Mouse (Mus musculus): ENCODE data around the gene Fahd1.
A peak's percentile ranks its signal among the peaks of the same experiment; 100 is the strongest.

Fahd1 gene

DNA sequence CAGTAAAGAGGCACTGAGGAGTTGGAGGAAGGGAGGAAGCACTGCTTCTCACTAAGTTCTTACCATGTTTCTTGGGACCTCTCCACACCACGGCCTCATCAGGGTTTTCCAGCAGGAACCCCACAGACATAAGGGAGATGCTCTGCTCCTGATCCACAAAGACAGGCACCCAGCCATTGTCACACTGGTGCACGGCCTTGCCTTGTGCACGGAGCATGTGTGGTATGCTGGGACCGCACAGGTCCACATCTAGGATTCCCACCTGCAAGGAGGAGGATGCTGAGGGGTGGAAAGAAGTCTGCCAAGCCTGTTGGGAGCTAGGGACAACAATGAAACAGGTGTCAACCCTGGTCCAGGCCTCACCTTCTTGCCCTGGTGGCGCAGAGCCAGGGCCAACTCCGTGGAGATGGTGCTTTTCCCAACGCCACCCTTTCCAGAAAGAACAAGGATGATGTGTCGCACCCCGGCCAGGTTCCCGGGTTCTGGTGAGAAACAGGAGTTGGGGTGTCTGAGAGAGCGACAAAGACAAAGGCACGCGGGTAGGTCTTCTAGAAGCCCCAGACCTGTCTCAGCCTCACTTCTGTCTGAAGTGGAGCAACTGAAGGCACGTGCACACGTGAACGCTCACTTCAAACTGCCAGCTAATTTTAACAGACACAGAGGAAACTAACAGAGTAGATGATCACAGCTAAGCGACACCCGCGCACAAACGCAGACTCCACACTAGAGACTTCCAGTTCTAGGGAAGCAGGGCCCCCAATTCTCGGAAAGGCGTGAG is 35.4 kb upstream of the Fahd1 start:
- DNase-seq = no peak

DNA sequence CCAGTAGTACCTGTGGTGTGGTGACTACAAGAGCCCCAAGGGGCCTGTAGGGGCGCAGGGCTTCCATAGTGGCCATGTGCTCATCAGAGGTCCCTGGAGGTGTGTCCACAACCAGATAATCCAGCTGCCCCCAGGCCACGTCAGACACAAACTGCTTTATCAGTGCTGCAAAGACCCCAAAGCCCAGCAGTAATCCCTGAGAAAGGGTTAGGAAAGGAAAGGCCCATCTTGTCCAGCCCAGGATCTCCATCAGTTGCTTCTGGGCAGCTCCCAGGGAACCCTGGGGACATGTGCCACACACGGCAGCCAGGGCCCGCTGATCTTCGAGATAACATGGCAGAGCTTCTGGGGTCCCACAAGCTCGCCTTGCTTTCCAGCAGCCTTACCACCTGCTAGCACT is 34.2 kb upstream of the Fahd1 start:
- no peak for DNase-seq

DNA sequence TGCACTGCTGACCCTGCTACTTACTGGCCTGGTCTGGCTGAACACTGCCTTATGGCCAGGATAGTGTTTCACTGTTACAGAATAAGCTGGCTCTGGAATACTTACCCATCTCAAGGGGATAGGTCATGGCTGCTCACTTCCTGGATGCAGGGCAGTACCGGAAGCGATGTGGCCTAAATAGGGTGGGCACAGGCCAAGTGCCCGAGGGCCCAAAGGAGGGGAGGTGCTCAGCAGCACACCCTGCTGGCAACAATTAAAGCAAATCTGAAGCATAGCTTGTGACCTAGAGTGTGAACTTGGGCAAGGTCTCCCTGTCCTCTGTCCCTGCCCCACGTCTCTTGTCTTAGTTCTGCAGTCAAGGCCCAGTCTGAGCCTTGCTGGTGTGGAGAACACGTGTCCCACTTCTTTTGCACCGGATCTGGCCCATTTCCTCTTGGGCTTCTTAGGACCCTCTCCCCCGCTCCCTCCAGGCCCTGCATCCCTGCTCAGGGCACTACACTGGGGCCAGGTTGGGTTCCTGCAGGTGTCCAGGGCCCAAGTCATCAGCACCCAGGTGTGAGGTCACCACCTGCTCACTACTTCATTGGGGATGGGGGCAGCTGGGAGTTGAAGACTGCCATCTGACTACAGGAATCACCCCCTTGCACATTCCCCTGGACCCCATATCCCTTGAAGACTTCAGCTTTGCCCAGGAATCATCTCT is 31.7 kb upstream of the Fahd1 start:
- DNase-seq = no peak

DNA sequence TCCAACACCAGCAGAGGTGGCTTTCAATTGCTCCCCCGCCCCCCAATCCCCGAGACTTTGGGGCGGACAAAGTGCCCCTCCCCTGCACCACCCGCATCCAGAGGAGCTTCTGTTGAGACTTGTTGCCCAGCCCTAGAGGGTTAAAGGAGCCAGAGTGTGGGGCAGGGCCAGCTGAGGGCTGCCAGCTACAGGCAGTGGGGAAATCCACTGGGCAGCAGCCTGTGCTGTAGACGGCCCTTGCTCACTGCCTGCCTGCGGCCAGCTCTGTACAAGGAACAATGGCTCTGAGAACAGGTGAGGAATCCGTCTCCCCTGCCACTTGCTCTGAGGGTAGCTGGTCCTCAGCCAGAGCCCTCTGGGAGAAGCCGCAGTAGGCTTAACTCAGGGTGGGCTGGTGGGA is 28.4 kb upstream of the Fahd1 start:
- no peak for DNase-seq

DNA sequence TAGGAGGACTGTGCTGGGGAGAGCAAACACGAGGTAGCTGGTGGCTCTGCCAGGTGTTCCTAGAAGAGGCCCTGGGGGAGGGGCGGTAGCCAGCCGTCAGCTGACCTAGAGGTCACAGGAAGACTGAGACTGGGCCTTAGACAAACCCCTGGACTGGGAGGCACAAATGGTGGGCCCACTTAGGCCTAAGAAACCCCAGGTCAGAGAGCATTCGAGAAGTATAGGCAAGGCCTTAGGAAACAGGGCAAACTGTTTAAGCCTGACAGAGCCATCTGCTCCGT is 27.9 kb upstream of the Fahd1 start:
- peak in 1 of 2 experiments; percentile 51 for DNase-seq

DNA sequence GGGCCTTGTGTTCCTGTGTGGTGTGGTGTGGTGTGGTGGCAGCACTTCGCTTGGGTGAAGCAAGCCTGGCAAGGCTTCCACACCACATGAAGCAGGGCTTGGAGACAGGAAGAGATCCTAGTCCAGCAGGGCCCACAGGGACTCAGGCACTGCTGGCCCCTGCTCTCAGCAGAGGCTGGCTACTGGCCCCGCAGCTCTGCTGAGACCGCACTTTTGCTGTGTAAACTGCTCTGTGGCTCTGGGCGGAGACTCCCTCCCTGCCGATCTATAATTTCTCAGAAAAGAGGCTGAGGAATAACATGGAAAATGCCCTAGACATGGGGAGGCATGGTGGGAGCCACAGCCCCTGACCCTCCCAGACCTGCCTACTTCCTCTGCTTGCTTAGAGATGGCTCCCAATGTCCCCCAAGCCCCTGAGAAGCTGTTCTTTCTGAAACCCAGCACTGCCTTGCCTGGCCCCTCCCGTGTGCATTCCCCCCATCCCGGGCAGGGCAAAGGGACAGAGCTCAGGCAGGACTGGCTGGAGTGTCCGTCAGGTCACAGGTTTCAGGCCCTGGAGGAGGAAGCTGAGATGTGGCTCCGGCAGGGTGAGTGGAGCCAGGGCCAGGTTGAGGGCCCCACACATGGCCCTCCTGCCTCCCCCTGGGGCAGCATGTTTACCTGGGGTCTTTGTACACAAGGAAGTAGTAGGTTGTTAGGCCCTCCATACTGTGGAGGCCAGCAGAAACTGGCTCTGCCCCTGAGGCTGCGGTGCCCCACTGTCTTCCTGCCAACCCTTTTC is 27.4 kb upstream of the Fahd1 start:
- DNase-seq = no peak

DNA sequence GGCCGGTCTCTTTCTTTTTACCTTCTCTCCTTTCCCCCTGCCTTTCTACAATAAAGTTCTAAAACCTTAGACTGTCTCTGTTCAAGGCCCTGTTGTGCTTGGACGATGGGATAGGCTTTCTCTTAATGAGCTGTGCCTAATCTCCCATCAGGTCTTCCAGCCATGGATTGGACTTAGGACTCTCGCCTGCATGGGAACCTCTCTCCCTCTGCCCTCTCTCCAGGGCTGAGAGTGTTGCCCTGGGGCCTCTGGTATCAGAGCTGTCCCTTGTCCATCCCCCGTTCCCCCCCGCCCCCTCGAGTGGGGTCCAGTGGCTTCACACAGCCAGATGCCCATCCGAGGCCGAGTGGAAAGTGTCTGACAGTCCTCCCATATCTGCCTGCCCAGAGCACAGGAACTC is 24.8 kb upstream of the Fahd1 start:
- DNase-seq = no peak

DNA sequence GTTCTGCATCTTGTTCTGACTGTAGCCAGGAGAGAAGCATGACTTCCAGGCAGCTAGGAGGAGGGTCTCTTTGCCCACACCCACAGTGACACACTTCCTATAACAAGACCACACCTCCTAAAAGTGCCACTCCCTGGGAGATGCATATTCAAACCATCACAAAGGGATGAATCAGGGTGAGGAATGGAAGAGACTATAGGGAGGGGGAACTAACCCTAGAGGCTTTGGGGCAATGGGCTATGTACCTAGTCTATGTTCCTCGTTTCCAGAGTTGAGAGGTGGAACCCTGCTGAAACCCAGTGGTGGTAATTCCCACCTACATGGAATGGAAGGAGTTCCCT is 24.2 kb upstream of the Fahd1 start:
- no peak for DNase-seq

DNA sequence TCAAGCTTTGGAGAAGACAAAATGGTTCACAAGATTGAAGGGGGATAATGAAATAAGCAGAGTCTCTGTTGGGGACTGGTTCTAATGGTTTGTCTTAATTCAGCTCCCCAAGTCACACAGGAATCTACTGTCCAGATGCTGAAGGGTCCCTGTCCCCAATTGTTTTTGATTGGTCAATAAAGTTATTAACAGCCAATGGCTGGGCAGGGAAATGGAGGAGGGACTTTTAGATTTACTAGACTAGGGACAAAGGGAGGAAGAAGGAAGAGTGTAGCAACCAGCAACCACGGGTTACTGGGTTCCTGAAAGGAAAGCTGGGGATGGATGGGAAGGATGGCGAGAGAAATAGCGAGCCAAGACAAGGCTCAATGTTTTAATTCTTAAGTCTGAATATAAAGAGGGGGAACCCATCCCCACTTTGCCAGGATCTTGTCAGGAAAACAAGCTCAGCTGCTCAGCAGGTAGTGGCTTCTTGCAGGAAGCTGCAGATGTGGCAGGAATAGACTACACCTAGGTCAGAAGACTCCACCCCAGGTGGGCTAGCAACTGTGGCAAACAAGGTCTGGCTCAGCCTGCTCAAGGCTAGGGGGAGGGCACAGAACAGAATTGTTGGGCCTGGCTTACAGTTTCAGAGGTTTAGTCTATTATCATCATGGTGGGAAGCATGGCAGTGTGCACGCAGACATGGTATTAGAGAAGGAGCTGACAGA is 23.7 kb upstream of the Fahd1 start:
- DNase-seq = no peak

DNA sequence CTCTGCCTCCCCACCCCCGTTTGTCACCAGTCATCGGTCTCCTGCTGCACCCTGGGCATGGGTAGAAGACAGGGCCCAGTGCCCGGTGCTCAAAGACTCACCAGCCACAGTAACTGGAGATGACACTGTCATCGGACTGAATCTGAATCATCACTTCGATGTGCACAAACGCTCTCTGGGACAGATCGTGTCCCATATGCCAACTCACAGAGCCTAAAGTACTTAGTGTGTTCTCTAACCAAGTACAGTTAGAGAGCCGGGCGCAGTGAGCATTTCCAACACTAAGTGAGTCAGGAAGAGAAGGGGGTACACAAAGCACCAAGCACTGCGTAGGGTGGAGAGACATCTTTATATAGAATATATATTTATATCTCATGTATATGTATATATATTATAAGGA is 17.8 kb upstream of the Fahd1 start:
- no peak for DNase-seq

DNA sequence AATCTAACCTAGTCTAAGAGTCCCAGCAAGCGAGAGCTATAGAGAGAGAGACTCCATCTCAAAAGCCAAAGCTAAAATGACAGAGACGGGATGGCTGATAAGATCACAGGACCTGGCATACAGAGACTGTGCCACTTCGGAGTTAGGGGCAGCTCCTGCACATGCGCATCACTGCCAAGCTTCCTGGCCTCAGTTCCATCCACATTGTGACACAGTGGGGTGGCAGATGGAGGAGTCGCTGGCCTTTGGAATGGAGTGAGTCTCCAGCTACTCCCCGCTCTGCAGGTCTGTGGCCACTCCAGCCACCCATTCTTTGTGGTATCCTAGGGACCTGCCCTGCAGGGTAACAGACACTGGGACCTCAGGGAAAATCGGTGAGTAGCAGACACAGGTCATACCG is 15.6 kb upstream of the Fahd1 start, which contains the start of gene Igfals:
Gene Igfals, plus strand, starts transcription at position 222 of the 400 bp plus-strand sequence.
- no peak for DNase-seq

DNA sequence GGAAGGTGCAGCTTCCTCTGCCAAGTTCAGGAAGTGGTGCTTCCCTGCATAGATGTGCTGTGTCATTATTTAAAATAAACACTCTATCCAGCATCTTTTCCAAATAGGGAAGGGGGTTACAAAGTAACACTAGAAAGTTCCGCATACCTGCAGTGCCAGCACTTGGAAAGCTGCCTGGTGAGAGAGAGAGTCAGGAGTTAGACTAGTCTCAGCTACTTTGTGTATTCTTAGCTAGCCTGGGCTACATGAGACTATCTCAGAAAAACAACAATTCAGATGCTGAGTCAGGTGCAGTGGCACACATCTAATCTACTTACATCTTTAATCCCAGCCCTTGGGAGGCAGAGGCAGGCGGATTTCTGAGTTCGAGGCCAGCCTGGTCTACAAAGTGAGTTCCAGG is 11.6 kb upstream of the Fahd1 start:
- no peak for DNase-seq

DNA sequence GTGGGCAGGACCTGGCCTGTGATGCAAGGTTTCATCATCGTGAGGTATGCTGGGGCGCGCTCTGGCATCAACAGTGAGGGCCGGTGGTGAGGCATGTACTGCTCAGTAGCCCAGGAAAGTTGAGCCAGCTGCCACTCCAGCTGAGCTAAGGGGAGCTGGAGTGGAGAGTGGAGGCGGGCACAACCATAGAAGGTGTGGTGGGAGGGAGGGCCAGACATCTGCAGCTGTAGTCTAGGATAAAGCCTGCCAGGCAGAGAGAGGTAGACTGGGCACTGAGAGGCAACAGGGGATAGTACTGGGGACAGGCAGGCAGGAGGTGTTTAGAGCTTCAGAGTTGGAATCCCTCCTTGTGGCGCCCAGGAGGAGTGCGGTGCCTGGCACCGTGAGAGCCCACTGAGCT is 9.9 kb upstream of the Fahd1 start:
- no peak for DNase-seq

DNA sequence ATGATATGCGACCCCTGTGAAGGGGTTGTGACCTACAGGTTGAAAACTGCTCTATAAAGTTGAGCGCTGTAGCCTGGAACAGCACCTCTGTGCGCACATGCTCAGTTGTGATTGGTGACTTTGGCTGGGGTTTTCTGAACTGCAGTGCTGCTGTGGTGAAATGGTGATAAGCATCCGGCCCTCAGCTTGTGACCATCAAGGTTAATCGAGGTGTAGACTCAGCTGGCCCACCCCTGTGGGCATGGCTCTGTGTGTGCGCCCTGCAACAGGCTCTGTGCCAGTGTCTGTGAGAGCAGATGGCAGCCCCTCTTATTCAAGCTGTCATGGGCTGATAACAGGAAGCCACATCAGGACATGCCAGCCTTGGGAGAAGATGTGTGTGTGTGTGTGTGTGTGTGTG is 8.8 kb upstream of the Fahd1 start:
- DNase-seq = no peak

DNA sequence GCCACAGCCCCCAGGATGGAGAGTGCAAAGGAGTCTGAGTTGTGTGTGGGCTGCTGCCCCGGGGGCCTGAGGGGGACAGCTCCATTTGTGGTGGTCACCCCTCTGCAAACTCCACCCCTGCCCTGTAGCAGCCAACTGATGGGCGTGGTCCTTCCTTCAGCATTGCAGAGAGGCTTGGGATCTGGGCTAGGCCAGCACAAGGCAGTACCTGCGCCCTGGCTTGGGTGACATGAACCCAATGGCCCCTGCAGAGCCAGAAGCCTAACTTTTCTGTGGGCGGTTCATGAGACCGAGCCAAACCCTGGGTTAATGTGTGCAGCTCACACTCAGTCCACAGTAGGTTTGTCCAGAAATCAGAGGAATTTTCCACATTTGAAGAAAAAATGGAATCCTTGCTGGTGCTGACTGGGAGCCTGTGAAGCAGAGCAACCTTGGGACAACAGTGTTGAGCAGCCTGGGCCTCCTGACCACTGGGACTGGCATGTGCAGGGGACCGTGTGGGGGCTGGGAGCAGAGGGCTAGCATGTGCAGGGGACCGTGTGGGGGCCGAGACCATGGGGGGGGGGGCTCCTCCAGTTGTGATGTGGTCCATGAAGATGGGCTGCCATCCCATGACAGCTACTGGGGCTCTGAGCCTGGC is 7.8 kb upstream of the Fahd1 start:
- DNase-seq = no peak

DNA sequence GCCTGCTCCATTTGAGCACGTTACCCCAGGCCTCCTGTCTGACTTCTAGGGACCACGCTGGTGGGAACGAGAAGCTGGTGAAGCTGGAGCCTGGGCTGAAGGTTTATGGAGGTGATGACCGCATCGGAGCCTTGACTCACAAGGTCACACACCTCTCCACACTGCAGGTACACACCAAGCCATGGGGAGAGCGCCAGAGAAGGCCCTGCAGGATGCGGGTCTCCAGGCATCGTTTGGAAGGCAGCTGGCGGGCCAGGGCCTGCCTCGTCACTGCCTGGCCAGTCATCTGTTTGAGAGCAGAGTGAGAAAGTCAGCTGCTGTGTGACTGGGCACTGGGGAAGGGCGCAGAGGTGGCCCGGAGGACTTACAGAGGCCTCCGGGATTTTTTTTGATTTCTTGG is 6.4 kb upstream of the Fahd1 start:
- no peak for DNase-seq

DNA sequence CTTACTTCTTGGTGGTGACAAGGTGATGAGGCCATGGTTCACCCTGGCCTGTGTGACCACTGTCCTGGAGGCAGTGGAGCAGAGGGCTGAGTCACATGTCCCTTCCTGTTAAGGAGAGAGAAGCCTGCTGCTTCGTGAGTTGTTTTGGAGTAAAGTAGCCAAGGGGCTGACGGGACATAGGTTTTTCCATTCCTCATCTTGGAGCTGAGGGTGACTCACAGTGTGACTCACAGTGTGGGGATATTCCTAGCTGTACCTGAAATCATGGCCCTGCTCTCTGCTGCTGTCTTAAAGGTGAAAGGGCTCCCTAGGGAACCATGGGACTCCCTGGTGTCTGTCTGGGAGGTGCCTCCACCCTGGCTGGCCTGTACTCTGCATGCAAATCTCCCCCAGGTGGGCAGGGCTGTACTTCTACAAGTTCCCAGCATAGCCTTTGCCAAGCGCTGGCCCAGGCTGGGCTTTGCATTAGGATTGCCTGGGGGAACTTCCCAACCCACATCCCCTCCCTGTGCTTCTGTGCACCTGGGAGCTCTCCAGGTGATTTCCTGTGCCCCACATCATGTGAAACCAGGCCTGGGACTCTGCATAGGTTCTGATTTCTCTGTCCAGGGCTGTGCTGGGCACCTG is 5.8 kb upstream of the Fahd1 start:
- no peak for DNase-seq

DNA sequence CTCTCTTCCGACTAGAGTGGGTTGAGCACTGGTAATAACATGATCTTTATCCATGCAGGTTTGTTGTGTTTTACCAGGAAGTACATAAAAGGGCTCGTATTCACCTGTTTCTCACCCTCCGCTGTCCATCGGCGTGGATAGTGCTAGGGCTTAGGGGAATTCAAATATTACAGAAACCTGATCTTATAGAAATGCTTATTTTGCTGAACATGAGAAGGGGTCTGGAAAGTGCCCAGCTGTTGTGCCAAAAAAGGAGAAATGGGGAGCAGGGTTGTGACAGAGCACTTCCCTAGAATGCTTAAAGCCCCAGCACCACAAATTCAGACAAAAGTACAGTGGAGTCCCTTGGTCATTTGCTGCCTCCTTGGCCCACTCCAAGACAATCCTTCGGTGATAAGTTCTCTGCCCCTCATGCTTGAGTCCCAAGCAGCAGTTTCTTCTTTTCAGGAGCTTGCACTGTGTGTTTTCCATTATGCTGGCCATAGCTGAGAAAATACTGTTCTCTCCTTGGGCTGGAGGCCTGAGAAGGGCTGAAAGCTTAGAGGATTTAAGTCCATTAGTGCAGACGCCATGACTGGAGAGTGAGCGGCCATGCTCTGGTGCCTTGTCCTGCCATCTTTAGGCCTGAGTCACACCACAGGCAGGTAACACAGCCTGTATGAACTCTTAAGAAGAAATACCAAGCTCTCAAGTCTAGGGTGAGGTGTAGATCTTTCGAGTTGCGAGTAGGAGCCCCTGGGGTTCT is 1.4 kb upstream of the Fahd1 start:
- DNase-seq = no peak

DNA sequence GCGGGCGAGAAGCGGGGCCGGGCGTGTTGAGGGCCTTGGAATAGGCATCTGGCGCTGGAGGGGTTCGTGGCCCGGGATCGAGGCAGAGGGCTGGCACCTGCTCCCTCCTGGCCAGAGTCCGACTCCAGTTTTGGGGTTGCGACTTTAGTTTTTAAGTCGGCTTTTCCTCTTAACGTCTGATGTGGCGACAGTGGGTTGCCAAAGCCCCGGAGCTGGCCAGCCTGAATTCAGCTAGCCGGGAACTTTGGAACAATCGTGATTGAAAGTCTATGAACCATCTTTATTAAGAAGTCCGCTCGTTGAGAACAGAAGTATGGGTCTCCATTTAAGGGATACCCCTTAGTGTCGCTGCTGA is 586 bp upstream of the Fahd1 start:
- DNase-seq = no peak

DNA sequence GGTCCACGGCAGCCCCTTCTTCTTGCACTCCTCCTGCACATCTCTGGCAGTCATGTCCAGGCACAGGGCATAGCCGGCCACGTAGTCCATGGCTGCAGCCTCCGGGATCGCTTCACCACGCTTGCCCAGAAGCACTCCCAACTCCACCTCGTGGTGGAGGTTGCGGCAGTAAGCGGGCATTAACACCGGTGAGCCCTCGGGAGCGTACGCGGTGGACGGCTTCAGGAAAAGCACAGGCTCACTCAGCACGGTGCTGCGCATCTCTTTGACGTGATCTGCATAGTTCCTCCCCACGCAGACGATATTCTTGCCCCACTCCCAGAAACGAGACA is 465 bp downstream of the Fahd1 start:
- DNase-seq = no peak

DNA sequence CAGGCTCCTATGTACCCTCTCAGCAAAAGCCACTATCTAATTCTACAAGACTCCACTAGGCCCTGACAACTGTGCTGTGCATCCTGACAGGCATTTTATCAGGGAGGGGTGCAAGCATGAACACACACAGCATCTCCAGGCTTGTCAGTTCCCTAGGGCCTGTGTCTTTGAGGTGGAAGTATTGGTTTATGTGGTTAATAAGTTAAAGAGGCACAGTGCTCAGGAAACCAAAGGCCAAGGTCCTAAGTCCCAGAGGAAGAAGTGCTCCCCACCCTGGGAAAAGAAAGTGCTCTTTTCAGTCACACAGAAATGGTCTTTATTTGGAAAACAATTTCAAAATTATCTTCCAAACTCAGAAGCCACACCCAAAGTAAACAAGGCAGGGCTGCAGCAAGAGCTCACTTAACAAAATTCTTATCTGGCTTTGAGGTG is 1.5 kb downstream of the Fahd1 start:
- DNase-seq = no peak

DNA sequence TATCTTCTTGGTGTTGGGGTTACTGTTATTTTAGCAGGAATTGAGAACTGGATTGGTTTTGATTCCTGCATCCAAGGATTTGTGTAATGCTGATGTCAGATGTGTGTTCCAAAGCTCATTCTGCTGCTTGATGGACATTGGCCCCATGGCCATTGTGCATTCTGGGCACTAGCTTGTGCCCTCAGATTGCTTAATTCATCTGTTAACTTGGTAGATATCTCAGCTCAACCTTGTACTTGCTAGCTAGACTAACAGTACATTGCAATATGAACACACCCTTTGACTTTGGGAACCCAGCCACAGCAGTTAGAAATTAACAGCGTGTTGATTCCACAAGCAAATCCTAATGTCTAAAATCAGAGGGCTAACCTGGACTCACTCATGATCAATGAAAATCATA is 2.8 kb downstream of the Fahd1 start:
- no peak for DNase-seq

Measured in thymus, adult 18-20 months (tissue).